Mouse (Mus musculus) kidney, adult 8-10 months (tissue): ENCODE measurements around the gene Sec24a.
A peak's percentile ranks its signal among the peaks of the same experiment; 100 is the strongest.
"Not testable (repeated sequence)": the region's sequence is repeated elsewhere in the genome, so short reads cannot be mapped to it uniquely, and the experiment has no call there.

ENCODE experiments used
- DNase-seq, 2 experiments: peaks; one replicate each; pipeline ENCODE4 v3.0.0; 2022

Sec24a gene

DNA sequence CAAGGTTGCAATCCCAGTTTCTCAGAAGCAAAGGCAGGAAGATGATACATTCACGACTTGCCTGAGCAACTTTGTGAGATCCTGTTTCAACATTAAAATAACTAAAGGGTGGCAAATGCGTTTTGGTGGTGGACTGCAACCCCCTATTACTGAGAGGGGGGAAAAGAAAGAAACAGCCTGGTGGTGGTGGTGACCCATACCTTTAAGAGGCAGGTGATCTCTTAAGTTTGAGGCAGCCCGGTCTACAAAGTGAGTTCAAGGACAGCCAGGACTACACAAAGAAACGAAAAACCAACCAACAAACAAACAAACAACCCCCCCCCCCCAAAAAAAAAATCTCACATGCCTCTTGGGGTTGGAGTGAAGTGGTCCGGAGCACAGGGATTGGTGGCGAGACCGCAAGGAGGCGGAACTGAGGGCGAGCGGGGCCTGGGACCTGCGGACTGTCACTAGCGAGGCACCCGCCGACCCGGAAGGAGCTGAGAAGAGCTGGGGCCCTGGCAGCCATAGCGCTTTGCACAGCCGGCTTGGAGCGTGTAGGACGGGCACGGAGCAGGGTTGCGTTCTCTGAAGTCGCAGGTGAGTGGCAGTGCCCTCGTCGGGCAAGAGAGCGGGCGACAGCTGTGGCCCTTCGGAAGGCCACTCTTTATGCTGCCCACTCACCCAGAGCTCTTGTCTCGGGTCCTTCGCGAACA, at the start of gene Sec24a, which contains the start of gene Sar1b:
TSS of gene Sec24a (minus strand) at position 422 of the 695 bp plus-strand sequence.
TSS of gene Sar1b (plus strand) at position 475 of the 695 bp plus-strand sequence.
- peak; percentile 74 to 81 for DNase-seq

DNA sequence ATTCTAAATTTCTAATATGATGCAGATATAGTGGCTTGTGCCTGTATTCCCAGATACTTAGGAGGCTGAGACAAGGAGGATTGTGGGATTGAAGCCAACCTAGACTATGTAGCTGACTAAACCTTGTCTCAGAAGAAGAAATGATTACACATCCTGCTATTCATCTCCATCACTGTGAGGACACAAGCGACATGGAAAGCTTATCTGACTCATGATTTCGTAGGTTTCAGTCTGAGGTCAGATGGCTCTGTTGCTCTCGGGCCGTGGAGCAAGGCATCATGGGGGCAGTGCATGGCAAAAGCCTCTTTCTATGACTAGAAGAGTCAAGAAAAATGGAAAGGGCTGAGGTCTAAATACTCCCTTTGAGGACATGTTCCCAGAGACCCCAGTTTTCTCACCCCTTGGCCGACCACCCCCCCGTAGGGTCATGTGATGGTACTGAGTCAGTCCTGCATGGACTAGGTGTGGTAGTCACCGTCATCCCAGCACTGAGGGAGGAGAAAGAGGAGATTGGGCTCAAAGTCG, 48.6 kb upstream of the Sec24a start:
- DNase-seq, result no peak

GRCm38 (mm10) chr11:51811230-51811629, 47.8 kb upstream of the Sec24a start:
- DNase-seq, result no peak

DNA sequence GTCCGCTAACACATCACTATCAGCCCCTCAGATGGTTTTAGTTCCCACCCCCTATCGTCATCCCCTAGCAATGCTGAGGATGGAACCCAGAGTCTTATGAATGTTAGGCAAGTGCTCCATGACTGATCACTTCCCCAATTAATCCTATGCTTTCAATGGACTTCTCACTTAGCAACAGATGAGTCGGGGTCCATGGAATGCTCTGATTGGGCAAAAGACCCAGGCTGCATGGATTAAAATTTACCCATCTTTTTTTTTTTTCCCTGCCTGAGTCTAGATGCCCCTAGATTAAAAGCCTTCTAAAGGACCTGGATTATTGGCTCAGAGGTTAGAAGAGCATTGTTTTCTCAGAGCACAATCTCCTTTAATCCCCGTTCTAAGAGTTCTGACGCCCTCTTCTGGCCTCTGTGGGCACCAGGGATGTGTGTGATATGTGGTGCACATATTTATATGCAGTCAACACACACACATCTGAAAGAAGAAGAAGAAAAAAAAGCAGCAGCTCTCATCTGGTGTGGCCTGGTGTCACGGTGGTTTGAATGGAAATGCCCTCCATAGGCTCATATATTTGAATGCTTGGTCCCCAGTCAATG, 46.3 kb upstream of the Sec24a start:
- DNase-seq, result peak in 1 of 2 experiments; percentile 64

- peak in 1 of 2 experiments; percentile 47 for DNase-seq
Measured at GRCm38 (mm10) chr11:51807108-51807879, 43.9 kb upstream of the Sec24a start.

- DNase-seq, result peak; percentile 79 to 87
Measured at GRCm38 (mm10) chr11:51805221-51805981, 42.0 kb upstream of the Sec24a start.

- DNase-seq, result no peak
Measured at GRCm38 (mm10) chr11:51800634-51801325, 37.3 kb upstream of the Sec24a start.

DNA sequence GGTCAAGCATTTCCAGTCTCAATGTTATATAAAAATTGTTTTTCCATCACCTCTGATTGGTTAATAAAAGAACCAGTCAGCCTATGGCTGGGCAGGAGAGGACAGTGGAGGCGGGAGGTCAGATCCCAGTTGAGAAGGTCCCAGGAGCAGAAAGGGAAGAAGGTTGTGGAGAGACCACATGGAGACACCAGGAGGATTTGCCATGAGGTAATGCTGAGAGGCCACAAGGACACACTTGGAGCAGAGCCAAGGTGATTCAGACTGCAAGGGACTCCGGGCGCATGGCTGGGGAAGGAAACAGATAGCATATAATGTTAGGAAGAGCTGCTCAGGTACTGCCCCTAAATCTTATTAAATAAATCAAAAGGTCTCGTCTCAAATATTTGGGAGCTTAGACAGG, 32.8 kb upstream of the Sec24a start:
- no peak for DNase-seq

- DNase-seq, result no peak
Measured at GRCm38 (mm10) chr11:51790662-51791061, 27.2 kb upstream of the Sec24a start.

DNA sequence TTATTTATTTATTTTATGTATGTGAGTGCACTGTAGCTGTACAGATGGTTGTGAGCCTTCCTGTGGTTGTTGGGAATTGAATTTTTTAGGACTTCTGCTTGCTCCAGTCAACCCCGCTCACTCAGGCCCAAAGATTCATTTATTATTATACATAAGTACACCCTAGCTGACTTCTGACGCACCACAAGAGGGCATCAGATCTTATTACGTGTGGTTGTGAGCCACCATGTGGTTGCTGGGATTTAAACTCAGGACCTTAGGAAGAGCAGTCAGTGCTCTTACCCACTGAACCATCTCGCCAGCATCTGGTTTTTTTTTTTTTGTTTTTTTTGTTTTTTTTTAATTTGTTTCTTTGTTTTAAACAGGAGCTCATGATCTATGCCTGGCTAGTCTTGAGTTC, 26.3 kb upstream of the Sec24a start:
- DNase-seq, result not testable (repeated sequence)

GRCm38 (mm10) chr11:51785926-51786325, 22.5 kb upstream of the Sec24a start:
- DNase-seq, result peak; percentile 27 to 76

GRCm38 (mm10) chr11:51782721-51783120, 19.3 kb upstream of the Sec24a start:
- no peak for DNase-seq

DNA sequence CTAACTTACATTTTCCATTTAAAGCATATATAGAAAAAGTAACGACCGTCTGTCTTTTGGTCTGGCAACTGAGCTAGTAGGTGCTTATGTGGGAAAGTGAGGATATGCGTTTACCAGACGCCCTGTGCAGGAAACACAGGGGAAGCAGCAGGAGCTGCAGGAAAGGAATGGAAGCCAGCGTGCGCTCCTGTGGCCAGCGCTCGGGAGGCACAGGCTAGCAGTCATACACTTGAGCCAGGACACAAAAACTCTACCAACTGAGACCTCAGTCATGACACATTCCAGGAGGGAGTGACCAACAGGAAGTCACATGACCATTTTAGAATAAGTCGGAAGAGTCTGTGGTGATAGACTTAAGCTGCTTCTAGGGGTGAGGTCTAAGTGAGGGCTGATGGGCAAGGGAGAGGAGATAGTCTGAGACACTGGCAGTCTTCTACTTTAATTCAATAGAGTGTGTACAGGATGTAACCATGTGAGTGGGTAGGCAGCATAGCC, 17.4 kb upstream of the Sec24a start:
- no peak for DNase-seq

- no peak for DNase-seq
Measured at GRCm38 (mm10) chr11:51777478-51777877, 14.0 kb upstream of the Sec24a start.

DNA sequence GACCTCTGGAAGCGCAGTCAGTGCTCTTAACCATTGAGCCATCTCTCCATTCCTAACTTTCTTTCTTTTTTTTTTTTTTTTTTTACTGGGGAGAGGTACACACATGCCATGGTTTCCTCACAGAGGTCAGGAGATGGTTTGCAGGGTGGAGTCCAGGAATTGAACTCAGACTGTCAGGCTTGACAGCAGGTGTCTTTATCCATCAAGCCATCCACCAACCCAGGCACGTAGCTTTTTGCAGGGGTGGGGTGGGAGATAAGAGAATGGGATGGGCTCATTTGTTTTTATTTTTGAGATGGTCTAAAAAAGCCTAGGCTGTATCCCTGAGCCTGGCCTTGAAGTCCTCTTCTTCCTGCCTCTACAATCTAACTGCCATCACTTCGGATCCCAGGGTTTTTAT, 12.1 kb upstream of the Sec24a start:
- DNase-seq, result no peak

DNA sequence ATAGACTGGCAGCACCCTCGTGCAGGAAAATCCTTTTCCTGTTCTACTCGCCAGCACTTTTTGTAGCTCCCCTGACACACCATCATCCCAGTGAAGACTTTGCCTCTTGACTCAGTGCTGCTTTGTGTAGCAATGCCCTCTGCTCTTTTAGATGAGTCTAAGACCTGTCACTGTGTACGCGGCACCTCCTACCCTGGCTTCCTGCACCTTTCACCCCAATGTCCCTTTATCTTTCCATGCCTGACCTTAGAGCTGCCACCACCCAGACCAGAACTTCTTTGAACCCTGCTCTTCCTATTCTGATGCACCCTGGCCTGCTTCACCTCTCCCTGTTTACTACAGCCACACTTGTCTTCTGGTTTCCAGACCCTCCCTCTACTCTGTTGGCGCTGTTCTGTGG, 4.9 kb upstream of the Sec24a start:
- peak in 1 of 2 experiments; percentile 7 for DNase-seq

- DNase-seq, result peak; percentile 67 to 69
Measured at GRCm38 (mm10) chr11:51767579-51768220, 4.3 kb upstream of the Sec24a start.

GRCm38 (mm10) chr11:51764816-51765215, 1.4 kb upstream of the Sec24a start:
- no peak for DNase-seq

DNA sequence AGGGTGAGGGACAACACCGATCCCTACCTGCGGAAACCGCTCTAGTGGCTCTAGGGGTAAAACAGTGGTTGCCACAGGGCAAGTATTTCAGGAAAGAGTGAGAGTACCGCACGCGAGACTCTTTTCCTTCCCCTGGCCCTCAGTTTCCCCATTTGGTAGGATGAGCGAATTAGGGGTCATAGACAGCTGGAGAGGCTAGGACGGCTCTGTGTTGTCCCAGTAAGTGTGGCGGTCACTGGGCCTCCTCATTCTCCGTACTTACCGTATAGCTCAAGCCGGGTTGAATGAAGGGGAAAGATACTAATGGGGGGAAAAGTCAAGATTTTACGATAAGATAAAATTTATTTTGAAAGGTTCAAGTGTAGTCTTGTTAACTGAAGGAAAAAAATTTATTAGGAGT, 521 bp upstream of the Sec24a start:
- no peak for DNase-seq

DNA sequence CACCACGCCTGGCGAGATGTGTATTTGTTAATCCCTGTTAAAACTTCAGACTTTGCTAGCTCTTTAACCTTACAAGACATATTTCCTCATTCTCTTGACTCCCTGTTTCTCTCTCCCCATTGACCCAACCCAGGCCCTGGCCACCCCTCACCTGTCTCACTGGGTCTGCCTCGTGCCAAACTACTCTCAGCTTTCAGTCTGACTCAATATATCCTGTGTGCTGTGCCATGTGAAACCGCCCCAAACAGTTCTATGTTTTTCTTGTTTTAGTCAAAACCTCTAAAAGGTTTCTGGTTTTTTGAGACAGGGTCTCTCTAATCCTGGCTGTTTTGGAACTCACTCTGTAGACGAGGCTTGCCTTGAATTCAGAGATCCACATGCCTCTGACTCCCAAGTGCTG, 2.2 kb downstream of the Sec24a start:
- DNase-seq, result no peak

DNA sequence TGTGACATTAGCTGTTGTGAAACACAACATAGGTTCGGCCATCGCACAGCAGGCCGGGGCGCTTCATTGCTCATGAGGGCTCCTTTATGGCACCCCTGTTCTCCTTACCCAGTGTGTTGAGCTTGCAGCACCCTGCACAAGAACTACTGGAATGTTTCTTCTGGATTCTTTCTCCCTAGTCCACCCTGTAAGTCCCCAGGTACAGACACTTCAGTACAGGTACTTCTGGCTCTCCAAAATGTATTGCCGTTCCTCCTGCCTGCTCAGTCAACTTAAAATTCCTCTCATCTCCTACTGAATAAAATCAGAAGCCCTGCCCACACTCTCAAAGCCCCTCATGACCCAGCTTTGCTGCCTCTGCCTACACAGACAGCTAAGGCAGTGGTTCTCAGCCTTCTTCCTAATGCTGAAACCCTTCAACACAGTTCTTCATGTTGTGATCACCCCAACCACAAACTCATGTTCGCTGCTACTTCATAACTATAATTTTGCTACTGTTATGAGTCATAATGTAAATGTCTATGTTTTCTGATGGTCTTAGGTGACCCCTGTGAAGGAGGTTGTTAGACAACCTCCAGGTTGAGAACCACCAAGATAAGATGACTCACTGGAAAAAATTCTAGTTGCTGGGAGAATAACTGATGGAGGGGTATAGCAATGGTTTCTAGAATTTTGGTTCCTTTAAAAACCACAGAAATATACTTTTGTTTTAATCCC, 3.3 kb downstream of the Sec24a start:
- DNase-seq, result no peak
